Mouse (Mus musculus) MEL (cell line): ENCODE results near the gene Antxr1.

Experiments
- CTCF ChIP-seq, 3 experiments: IDR thresholded peaks in 2 of 3; conservative IDR thresholded peaks in 1 of 3; 2 replicates each; pipeline ENCODE4 v1.5.1; 2011 to 2012; ENCODE audit warnings: low read length in 3 of 3, low read depth in 2 of 3, mild to moderate bottlenecking in 2 of 3, improper control_type of control experiment in 1 of 3, inconsistent platforms in 1 of 3, mixed read lengths in 1 of 3, moderate library complexity in 1 of 3; ENCODE audit not compliant: control insufficient read depth in 1 of 3, insufficient read depth in 1 of 3, poor library complexity in 1 of 3, severe bottlenecking in 1 of 3
- EP300 ChIP-seq, 2 experiments: IDR thresholded peaks; 2 replicates each; pipeline ENCODE4 v1.6.1; 2011; ENCODE audit warnings: improper control_type of control experiment in 2 of 2, low read length in 2 of 2, low read depth in 1 of 2, mild to moderate bottlenecking in 1 of 2
- POLR2A ChIP-seq, 2 experiments: IDR thresholded peaks; 2 replicates each; pipeline ENCODE4 v1.6.1; 2011 to 2012; ENCODE audit warnings: low read length in 2 of 2, mild to moderate bottlenecking in 2 of 2, control low read depth in 1 of 2, improper control_type of control experiment in 1 of 2, low read depth in 1 of 2, moderate library complexity in 1 of 2; ENCODE audit not compliant: control insufficient read depth in 1 of 2, insufficient read depth in 1 of 2, poor library complexity in 1 of 2
- ZMIZ1 ChIP-seq: IDR thresholded peaks from 2 replicates; pipeline ENCODE4 v1.6.1; 2012; ENCODE audit warnings: low read depth, mild to moderate bottlenecking, inconsistent platforms, low read length, improper control_type of control experiment, moderate library complexity

- TF ChIP-seq CTCF (IDR thresholded peaks at IDR 0.05 in 2 of 3, conservative IDR thresholded peaks at IDR 0.05 in 1 of 3; ENCODE audit: control insufficient read depth in 1 of 3, insufficient read depth in 1 of 3, low read depth in 2 of 3, low read length in 3 of 3, poor library complexity in 1 of 3, severe bottlenecking in 1 of 3): no peak
- no peak for TF ChIP-seq POLR2A (IDR thresholded peaks at IDR 0.05; ENCODE audit: control insufficient read depth in 1 of 2, insufficient read depth in 1 of 2, low read depth in 1 of 2, low read length in 2 of 2, poor library complexity in 1 of 2)
- TF ChIP-seq EP300 (IDR thresholded peaks at IDR 0.05; ENCODE audit: low read depth in 1 of 2, low read length in 2 of 2): no peak
- no peak for TF ChIP-seq ZMIZ1
These were observed 17.0 kb downstream of the Antxr1 start for GRCm38 (mm10) chr6:87318651-87319050.
